Mouse (Mus musculus) kidney, embryonic 16.5 days (tissue): ENCODE measurements around the gene Senp1. TPM values are rescaled to one million over a fixed set of nuclear protein-coding genes. Genes with fewer than 3 reads are reported as not detected.
A peak's percentile ranks its signal among the peaks of the same experiment; 100 is the strongest.

Experiments used
- ATAC-seq: fragments of 200-750 bp; cut with Nextera tagmentation; 2 replicates; pipeline ENCODE4 v1.8.0; 2017; ENCODE audit warnings: moderate TSS enrichment; ENCODE audit not compliant: low FRiP score, low TSS enrichment
- H3K27ac ChIP-seq: fragments of 300-500 bp; sonication (generic); 2 replicates; pipeline ENCODE4 v1.5.1; 2014; ENCODE audit warnings: low read length
- H3K27me3 ChIP-seq: fragments of 300-500 bp; sonication (generic); 2 replicates; pipeline ENCODE4 v1.6.1; 2014; ENCODE audit warnings: low read length, control low read depth, mixed read lengths; ENCODE audit not compliant: insufficient read depth
- H3K36me3 ChIP-seq: fragments of 300-500 bp; sonication (generic); 2 replicates; pipeline ENCODE4 v1.6.1; 2014; ENCODE audit warnings: low read length, control low read depth, mixed read lengths; ENCODE audit not compliant: insufficient read depth
- H3K4me1 ChIP-seq: fragments of 300-500 bp; sonication (generic); 2 replicates; pipeline ENCODE4 v1.6.1; 2014; ENCODE audit warnings: low read length, control low read depth, mixed read lengths; ENCODE audit not compliant: insufficient read depth
- H3K4me2 ChIP-seq: fragments of 300-500 bp; sonication (generic); replicated peaks from 2 replicates; pipeline ENCODE4 v1.6.1; 2014; ENCODE audit warnings: low read depth, low read length
- H3K4me3 ChIP-seq: fragments of 300-500 bp; sonication (generic); 2 replicates; pipeline ENCODE4 v1.5.1; 2014; ENCODE audit warnings: mild to moderate bottlenecking, low read length
- H3K9ac ChIP-seq: fragments of 300-500 bp; sonication (generic); replicated peaks from 2 replicates; pipeline ENCODE4 v1.6.1; 2014; ENCODE audit warnings: low read length
- H3K9me3 ChIP-seq: fragments of 300-500 bp; sonication (generic); 2 replicates; pipeline ENCODE4 v1.6.1; 2016; ENCODE audit warnings: low read length, control low read depth
- WGBS: fragments of 180-500 bp; shearing (Covaris S2); extraction: QIAGEN DNeasy Blood & Tissue Kit; methylation state at CpG from one replicate; pipeline ENCODE4 v1.1.7; 2014; 5-methylcytosine and 5-hydroxymethylcytosine counted together
- polyA plus RNA-seq: library from polyadenylated mRNA; unstranded; fragments of >200 nt; fragmentation: Nextera tagmentation; extraction: Ambion mirVana; gene quantifications from 2 replicates; pipeline ENCODE4 v1.2.1, GENCODE M21; 2015

Gene Senp1
- polyA plus RNA-seq, 1 experiment from 2014 or later = 29.9 TPM

DNA sequence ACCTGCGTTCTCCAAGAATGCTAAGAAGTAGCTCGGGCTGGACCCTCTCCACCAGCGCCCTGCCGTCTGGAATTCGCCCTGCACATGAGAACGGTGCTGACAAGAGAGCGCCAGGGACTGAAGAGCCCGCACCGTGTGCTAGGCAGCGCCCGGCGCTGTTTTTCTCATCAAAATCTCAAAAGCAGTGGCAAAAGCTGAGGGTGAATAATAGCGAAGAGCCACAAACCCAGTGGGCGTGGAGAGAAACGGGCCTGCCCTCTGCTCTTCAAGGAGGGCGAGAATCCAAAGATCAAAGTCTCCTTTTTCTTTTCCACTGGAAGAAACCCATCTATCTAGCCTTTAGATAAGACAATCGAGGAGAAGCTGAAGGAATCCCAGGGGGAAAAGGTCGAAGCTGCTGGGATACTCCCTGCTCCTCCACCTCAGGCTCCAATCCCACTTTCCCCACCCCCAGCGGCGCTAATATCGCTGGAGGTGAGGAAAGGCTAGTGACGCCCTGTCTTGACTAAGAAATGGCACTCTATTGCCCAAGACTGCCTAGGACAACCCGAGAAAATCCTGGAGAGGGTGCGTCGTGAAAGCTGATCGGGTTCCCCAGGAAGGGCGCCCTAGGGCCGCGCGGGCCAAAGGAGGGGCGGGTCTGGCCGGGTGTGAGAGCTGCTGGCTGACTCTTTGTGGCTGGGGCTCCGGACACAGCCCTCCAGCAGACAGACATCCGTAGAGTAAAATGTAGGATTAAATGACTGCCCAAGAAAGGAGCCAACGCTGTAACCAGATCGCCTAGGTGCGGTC is 92.0 kb downstream of the Senp1 start:
- H3K4me1 ChIP-seq = peaks cover 51% of the 10 kb centered on the region
- no peak overlapping the region for H3K27ac ChIP-seq
- WGBS = 2% methylated on average over 37 of the region's 37 CpGs
- H3K4me3 ChIP-seq = peak overlapping the region; percentile 46
- no peaks in the 10 kb centered on the region for H3K36me3 ChIP-seq
- no peaks in the 10 kb centered on the region for H3K9me3 ChIP-seq
- H3K9ac ChIP-seq = peak overlapping the region; percentile 43
- 0 out of 2 replicates have a peak, but pooled peaks have one; percentile 39 for ATAC-seq
- peaks cover 84% of the 10 kb centered on the region for H3K27me3 ChIP-seq
- peak overlapping the region; percentile 76 for H3K4me2 ChIP-seq

DNA sequence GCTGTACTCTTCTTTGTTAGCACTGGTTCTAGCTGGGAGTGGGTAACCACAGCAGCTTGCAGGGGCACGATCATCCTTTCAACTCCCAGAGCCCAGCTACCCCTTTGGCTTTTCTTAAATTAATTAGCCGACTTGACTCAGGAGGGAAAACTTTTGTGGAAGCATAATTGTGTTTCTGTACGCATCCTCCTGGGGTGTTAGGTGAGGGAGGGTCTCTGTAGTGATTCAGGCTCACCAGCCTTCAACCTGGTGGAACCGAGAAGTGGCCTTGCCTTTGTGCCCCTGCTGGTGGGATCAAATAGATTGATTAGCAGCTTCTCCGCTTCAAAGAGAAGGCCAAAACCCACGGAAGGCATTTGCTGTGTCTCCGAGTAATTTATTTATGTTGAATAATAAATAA is 93.6 kb downstream of the Senp1 start:
- H3K4me2 ChIP-seq = no peak overlapping the region
- H3K27me3 ChIP-seq = peaks cover 73% of the 10 kb centered on the region
- H3K36me3 ChIP-seq = no peaks in the 10 kb centered on the region
- H3K9ac ChIP-seq = no peak overlapping the region
- H3K4me3 ChIP-seq = no peak overlapping the region
- peaks cover 48% of the 10 kb centered on the region for H3K4me1 ChIP-seq
- 24% methylated on average over 7 of the region's 7 CpGs for WGBS
- no peaks in the 10 kb centered on the region for H3K9me3 ChIP-seq
- no peak overlapping the region for H3K27ac ChIP-seq
- no peak for ATAC-seq

DNA sequence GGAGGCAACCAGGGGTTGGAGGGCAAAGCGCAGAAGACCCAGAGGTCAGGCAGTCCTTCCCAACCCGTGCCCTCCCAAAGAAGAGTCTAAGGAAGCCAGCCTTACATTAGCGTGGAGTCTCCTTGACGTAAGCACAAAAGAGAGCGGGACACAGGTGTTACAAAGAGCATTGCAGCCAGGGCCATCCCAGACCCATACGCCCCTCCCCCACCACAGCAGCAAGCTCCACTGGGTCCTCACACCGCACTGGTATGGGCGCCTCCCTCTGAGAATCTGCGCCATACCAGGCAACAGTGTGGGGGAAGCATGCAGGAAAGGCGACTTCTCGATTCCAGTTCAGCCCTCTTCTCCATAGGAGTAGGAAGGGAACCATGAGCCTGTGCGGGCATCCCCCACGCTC is 94.0 kb downstream of the Senp1 start:
- no peak for ATAC-seq
- peaks cover 69% of the 10 kb centered on the region for H3K27me3 ChIP-seq
- 21% methylated on average over 13 of the region's 13 CpGs for WGBS

DNA sequence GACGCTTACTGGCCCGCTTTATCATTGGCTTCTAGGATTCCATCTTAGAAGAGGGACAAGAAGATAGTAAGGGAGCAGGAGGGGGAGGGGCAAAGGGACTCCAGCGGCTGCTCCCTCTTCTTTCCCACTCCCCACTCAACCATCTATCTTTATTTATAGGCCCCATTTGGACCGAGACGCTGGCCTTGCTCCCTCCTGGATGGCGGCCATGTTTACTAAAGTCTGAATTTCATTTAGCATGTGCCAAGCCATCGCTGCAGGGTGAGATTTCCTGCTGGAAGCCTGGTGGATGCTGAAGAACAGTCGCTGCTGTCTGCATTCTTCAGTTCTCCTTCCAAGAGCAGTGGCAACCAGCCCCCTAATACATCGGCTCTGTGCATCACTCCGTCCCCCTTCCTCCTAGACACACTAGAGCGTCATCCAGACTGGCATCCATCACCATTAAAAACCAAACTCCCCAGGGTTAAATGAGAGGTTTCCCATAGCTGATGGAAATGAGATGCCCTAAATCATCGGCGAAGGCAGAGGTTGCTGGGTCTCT is 96.8 kb downstream of the Senp1 start:
- no peak overlapping the region for H3K27ac ChIP-seq
- peaks cover 42% of the 10 kb centered on the region for H3K27me3 ChIP-seq
- WGBS = 69% methylated on average over 13 of the region's 13 CpGs
- H3K9ac ChIP-seq = no peak overlapping the region
- H3K4me1 ChIP-seq = peaks cover 32% of the 10 kb centered on the region
- H3K4me3 ChIP-seq = no peak overlapping the region
- no peak for ATAC-seq
- no peaks in the 10 kb centered on the region for H3K9me3 ChIP-seq
- no peaks in the 10 kb centered on the region for H3K36me3 ChIP-seq
- H3K4me2 ChIP-seq = no peak overlapping the region

More for the DNA sequence above, 94.0 kb downstream of the Senp1 start:
- no peaks in the 10 kb centered on the region for H3K36me3 ChIP-seq
- no peak overlapping the region for H3K4me2 ChIP-seq
- no peak overlapping the region for H3K4me3 ChIP-seq
- peaks cover 44% of the 10 kb centered on the region for H3K4me1 ChIP-seq
- H3K9me3 ChIP-seq = no peaks in the 10 kb centered on the region
- H3K9ac ChIP-seq = no peak overlapping the region
- no peak overlapping the region for H3K27ac ChIP-seq

DNA sequence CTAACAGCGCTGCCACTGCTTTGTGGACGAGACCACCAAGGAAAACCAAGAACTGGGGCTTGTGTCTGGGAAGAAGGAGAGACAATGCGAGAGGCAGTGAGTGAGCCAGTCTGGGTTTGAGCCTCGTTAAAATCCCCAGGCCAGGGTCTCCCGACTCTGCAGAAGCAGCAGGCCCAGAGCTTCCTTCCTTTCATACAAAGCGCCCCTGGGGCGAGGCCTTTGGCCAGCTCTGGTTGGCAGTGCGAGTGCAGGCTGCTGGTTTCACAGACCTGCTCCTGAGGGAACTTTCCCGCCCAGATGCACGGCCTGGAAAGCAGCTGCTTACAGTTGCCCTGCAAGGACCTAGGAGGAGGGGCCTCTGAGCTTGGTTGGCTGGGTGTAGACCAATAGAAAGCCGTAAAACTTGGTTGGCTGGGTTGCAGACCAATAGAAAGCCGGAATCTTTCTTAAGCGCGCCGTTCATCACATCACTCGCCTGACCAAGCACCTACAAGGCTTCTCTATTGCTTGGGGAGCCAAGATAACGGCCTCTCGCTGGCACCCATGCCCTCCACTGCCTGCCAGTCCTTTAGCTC is 100.7 kb downstream of the Senp1 start:
- H3K27ac ChIP-seq = peak overlapping the region; percentile 86
- peak overlapping the region; percentile 15 for H3K4me3 ChIP-seq
- 4% methylated on average over 18 of the region's 18 CpGs for WGBS
- H3K9ac ChIP-seq = peak overlapping the region; percentile 62
- H3K9me3 ChIP-seq = no peaks in the 10 kb centered on the region
- no peaks in the 10 kb centered on the region for H3K36me3 ChIP-seq
- H3K27me3 ChIP-seq = 0 out of 2 replicates have a peak, but pooled peaks cover 4% of the 10 kb centered on the region
- ATAC-seq = peak; percentile 94
- H3K4me2 ChIP-seq = peak overlapping the region; percentile 43
- peaks cover 45% of the 10 kb centered on the region for H3K4me1 ChIP-seq

DNA sequence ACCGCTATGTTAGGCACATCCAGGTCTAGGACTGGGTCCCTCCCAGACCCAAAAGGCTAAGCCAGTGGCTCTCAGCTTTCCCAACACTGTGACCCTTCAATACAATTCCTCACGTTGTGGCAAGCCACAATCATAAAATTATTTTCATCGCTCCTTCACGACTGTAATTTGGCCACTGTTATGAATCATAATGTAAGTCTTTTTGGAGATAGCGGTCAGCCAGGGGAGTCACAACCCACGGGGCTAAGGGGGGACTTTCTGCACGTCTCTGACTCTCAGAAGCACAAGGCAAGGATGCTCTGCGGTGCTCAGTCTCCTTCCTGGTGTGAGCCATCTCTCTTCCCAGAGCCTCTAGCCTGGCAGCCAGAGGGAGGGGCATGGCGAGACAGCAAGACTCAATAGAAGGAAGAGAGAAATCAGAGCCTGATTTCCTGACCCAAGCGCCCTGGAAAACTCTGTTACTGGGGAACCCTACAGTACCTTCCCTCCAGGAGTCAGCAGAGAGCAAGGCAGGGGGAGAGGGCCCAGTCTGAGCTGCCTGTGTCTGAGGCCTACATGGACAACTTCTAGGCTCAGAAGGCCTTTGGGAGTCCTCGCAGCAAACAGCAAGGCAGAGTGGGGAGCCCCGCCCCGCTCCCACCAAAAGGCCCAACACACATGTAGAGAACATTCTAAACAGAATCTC is 101.4 kb downstream of the Senp1 start:
- ATAC-seq = no peak
- WGBS = 53% methylated on average over 13 of the region's 13 CpGs
- Histone ChIP-seq H3K27ac (peak overlapping the region; percentile 86), H3K9ac (peak overlapping the region; percentile 62), H3K27me3 (no peaks in the 10 kb centered on the region), H3K4me2 (peak overlapping the region; percentile 43; the same call in 1 of the 2 replicates), H3K9me3 (no peaks in the 10 kb centered on the region), H3K4me1 (peaks cover 45% of the 10 kb centered on the region), H3K4me3 (no peak overlapping the region), H3K36me3 (no peaks in the 10 kb centered on the region)

DNA sequence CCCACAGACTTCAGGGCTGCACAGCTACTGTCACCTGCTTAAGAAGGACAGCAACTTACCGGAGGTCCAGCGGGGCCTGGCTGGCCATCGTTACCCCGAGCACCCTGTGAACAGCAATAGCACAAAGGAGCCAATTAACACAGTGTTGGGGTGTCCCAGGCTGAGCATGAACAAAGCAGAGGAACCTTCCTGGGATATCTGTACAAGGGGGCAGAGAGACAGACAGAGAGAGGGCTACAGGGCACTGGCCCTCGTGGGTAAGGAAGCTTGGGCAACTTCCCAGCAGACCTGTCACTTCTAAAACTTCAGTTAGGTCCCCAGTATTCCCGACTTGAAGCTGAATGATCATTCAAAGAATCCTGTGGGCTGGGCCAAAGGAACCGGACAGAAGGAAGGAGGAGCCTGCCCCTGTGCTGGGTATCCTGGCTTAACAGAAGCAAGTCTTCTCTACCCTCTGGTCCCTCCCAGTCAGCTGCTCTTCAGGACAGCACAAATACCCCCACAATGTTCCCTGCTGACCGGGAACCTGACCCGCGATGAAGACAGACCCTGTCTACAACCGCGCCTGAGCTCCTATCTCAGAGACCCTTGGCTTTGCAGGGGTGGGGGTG is 102.2 kb downstream of the Senp1 start:
- no peak for ATAC-seq
- 28% methylated on average over 12 of the region's 12 CpGs for WGBS
- Histone ChIP-seq H3K4me3 (no peak overlapping the region), H3K36me3 (no peaks in the 10 kb centered on the region), H3K9ac (no peak overlapping the region; the same call in 1 of the 2 replicates), H3K4me1 (peaks cover 45% of the 10 kb centered on the region), H3K27me3 (no peaks in the 10 kb centered on the region), H3K9me3 (no peaks in the 10 kb centered on the region), H3K27ac (peak overlapping the region; percentile 82; the same call in 1 of the 2 replicates), H3K4me2 (no peak overlapping the region)

DNA sequence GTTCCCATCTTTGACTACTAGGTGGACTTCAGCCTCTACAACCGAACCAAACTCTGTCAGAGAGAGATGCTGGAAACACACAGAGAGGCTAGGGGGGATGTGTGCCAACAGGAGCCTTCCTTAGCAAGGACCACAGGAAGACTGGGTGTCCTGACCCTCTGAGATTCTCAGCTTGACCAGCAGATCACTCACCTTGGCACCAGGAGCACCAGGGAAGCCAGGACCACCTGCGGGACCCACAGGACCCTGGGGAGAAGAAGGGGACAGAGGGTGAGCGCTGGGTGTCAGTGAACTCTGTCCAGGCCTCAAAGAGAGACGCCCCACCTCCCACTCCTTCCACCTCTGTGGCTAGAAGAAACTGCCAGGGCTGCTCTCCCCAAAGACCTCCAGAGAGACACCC is 102.8 kb downstream of the Senp1 start:
- WGBS = 15% methylated on average over 4 of the region's 4 CpGs
- ATAC-seq = no peak
- H3K36me3 ChIP-seq = no peaks in the 10 kb centered on the region
- H3K4me3 ChIP-seq = no peak overlapping the region
- H3K27me3 ChIP-seq = no peaks in the 10 kb centered on the region
- H3K9me3 ChIP-seq = no peaks in the 10 kb centered on the region
- no peak overlapping the region; the same call in 1 of the 2 replicates for H3K9ac ChIP-seq
- peaks cover 45% of the 10 kb centered on the region for H3K4me1 ChIP-seq
- peak overlapping the region; percentile 82 for H3K27ac ChIP-seq
- H3K4me2 ChIP-seq = no peak overlapping the region

DNA sequence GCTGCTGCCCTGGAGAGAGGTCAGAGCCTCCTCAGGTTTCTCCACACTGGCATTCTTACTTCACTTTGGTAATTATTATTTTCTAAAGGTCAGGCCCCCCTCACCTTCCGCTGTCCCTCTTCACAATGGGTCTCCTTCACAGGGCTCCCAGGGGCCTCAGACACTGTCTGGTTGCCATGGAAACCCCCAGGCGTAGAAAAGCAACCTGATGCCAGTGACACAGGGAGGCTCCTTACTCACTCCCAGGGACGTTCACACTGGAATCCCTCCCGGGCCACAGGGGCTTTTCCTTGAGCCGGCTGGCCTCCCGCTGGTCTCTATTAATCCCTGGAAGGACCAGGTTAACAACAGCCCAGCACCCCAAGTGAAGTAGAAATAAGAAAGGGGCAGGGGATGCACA is 103.4 kb downstream of the Senp1 start:
- Histone ChIP-seq H3K4me3 (no peak overlapping the region), H3K36me3 (no peaks in the 10 kb centered on the region), H3K9me3 (no peaks in the 10 kb centered on the region), H3K4me1 (peaks cover 45% of the 10 kb centered on the region), H3K27ac (peak overlapping the region; percentile 82), H3K9ac (peak overlapping the region; percentile 23; the same call in 1 of the 2 replicates), H3K27me3 (no peaks in the 10 kb centered on the region), H3K4me2 (peak overlapping the region; percentile 7; the same call in 1 of the 2 replicates)
- 3% methylated on average over 6 of the region's 6 CpGs for WGBS
- ATAC-seq = peak; percentile 74
